Mouse (Mus musculus): ENCODE data around the gene Tpbg. TPM values are rescaled to one million over a fixed set of nuclear protein-coding genes. Genes with fewer than 3 reads are reported as not detected.

The Tpbg gene
- polyA plus RNA-seq, 1 experiment, result 2.1 TPM

GRCm38 (mm10) chr9:85835521-85836425 lies 6.4 kb upstream of the Tpbg start:
- 89% methylated on average over 17 of the region's 17 CpGs for WGBS
- TF ChIP-seq CTCF (IDR thresholded peaks at IDR 0.05; ENCODE audit: borderline replicate concordance, control insufficient read depth, extremely low read depth, insufficient read depth, low read length, poor library complexity) (no peak), POLR2A (IDR thresholded peaks at IDR 0.05; ENCODE audit: control insufficient read depth, extremely low read depth, insufficient read depth, low read length, poor library complexity) (no peak)
- Histone ChIP-seq H3K36me3 (ENCODE audit: control insufficient read depth, insufficient read depth, low read length) (no peaks in the 10 kb centered on the region), H3K27me3 (ENCODE audit: control insufficient read depth, insufficient read depth, low read length) (no peaks in the 10 kb centered on the region), H3K4me1 (replicated peaks; ENCODE audit: control insufficient read depth, insufficient read depth, low read length) (no peaks in the 10 kb centered on the region), H3K4me3 (ENCODE audit: control insufficient read depth, insufficient read depth, low read length) (no peak overlapping the region), H3K27ac (ENCODE audit: control insufficient read depth, insufficient read depth, low read length) (no peak overlapping the region)
- DNase-seq, result no peak

GRCm38 (mm10) chr9:85839626-85840025 lies 2.6 kb upstream of the Tpbg start:
- Histone ChIP-seq H3K27ac (ENCODE audit: control insufficient read depth, insufficient read depth, low read length) (no peak overlapping the region), H3K4me1 (replicated peaks; ENCODE audit: control insufficient read depth, insufficient read depth, low read length) (no peaks in the 10 kb centered on the region), H3K27me3 (ENCODE audit: control insufficient read depth, insufficient read depth, low read length) (no peaks in the 10 kb centered on the region; the same call in 1 of the 2 replicates), H3K36me3 (ENCODE audit: control insufficient read depth, insufficient read depth, low read length) (no peaks in the 10 kb centered on the region), H3K4me3 (ENCODE audit: control insufficient read depth, insufficient read depth, low read length) (no peak overlapping the region)
- TF ChIP-seq POLR2A (IDR thresholded peaks at IDR 0.05; ENCODE audit: control insufficient read depth, extremely low read depth, insufficient read depth, low read length, poor library complexity) (no peak), CTCF (IDR thresholded peaks at IDR 0.05; ENCODE audit: borderline replicate concordance, control insufficient read depth, extremely low read depth, insufficient read depth, low read length, poor library complexity) (no peak)
- DNase-seq, result no peak
- WGBS, result 83% methylated on average over 3 of the region's 3 CpGs

- Histone ChIP-seq H3K27me3 (ENCODE audit: control insufficient read depth, insufficient read depth, low read length) (no peaks in the 10 kb centered on the region; the same call in 1 of the 2 replicates), H3K27ac (ENCODE audit: control insufficient read depth, insufficient read depth, low read length) (no peak overlapping the region), H3K36me3 (ENCODE audit: control insufficient read depth, insufficient read depth, low read length) (no peaks in the 10 kb centered on the region), H3K4me1 (replicated peaks; ENCODE audit: control insufficient read depth, insufficient read depth, low read length) (no peaks in the 10 kb centered on the region), H3K4me3 (ENCODE audit: control insufficient read depth, insufficient read depth, low read length) (no peak overlapping the region)
- TF ChIP-seq CTCF (IDR thresholded peaks at IDR 0.05; ENCODE audit: borderline replicate concordance, control insufficient read depth, extremely low read depth, insufficient read depth, low read length, poor library complexity), result no peak
- TF ChIP-seq POLR2A (IDR thresholded peaks at IDR 0.05; ENCODE audit: control insufficient read depth, extremely low read depth, insufficient read depth, low read length, poor library complexity), result no peak
- 9% methylated on average over 16 of the region's 16 CpGs for WGBS
- DNase-seq, result no peak
Observed at GRCm38 (mm10) chr9:85841891-85842290, 289 bp upstream of the Tpbg start.

GRCm38 (mm10) chr9:85843031-85843890 lies 1.1 kb downstream of the Tpbg start:
- peak overlapping the region; percentile 17 for H3K4me3 ChIP-seq (ENCODE audit: control insufficient read depth, insufficient read depth, low read length)
- 2% methylated on average over 60 of the region's 65 CpGs for WGBS
- H3K36me3 ChIP-seq (ENCODE audit: control insufficient read depth, insufficient read depth, low read length), result no peaks in the 10 kb centered on the region
- DNase-seq, result peak; percentile 4
- H3K27ac ChIP-seq (ENCODE audit: control insufficient read depth, insufficient read depth, low read length), result no peak overlapping the region
- H3K4me1 ChIP-seq (replicated peaks; ENCODE audit: control insufficient read depth, insufficient read depth, low read length), result no peaks in the 10 kb centered on the region
- no peak for TF ChIP-seq CTCF (IDR thresholded peaks at IDR 0.05; ENCODE audit: borderline replicate concordance, control insufficient read depth, extremely low read depth, insufficient read depth, low read length, poor library complexity)
- TF ChIP-seq POLR2A (IDR thresholded peaks at IDR 0.05; ENCODE audit: control insufficient read depth, extremely low read depth, insufficient read depth, low read length, poor library complexity), result no peak
- H3K27me3 ChIP-seq (ENCODE audit: control insufficient read depth, insufficient read depth, low read length), result no peaks in the 10 kb centered on the region; the same call in 1 of the 2 replicates

- Histone ChIP-seq H3K4me1 (replicated peaks; ENCODE audit: control insufficient read depth, insufficient read depth, low read length) (no peaks in the 10 kb centered on the region), H3K27ac (ENCODE audit: control insufficient read depth, insufficient read depth, low read length) (no peak overlapping the region), H3K27me3 (ENCODE audit: control insufficient read depth, insufficient read depth, low read length) (no peaks in the 10 kb centered on the region; the same call in 1 of the 2 replicates), H3K4me3 (ENCODE audit: control insufficient read depth, insufficient read depth, low read length) (peak overlapping the region; percentile 17), H3K36me3 (ENCODE audit: control insufficient read depth, insufficient read depth, low read length) (no peaks in the 10 kb centered on the region)
- WGBS, result 4% methylated on average over 78 of the region's 80 CpGs
- TF ChIP-seq CTCF (IDR thresholded peaks at IDR 0.05; ENCODE audit: borderline replicate concordance, control insufficient read depth, extremely low read depth, insufficient read depth, low read length, poor library complexity), result no peak
- no peak for TF ChIP-seq POLR2A (IDR thresholded peaks at IDR 0.05; ENCODE audit: control insufficient read depth, extremely low read depth, insufficient read depth, low read length, poor library complexity)
- DNase-seq, result no peak
Observed at GRCm38 (mm10) chr9:85843891-85844646, 1.9 kb downstream of the Tpbg start.

GRCm38 (mm10) chr9:85844647-85844983 lies 2.4 kb downstream of the Tpbg start:
- H3K4me3 ChIP-seq (ENCODE audit: control insufficient read depth, insufficient read depth, low read length), result no peak overlapping the region
- no peaks in the 10 kb centered on the region; the same call in 1 of the 2 replicates for H3K27me3 ChIP-seq (ENCODE audit: control insufficient read depth, insufficient read depth, low read length)
- no peak overlapping the region for H3K27ac ChIP-seq (ENCODE audit: control insufficient read depth, insufficient read depth, low read length)
- WGBS, result 84% methylated on average over 9 of the region's 9 CpGs
- H3K36me3 ChIP-seq (ENCODE audit: control insufficient read depth, insufficient read depth, low read length), result no peaks in the 10 kb centered on the region
- H3K4me1 ChIP-seq (replicated peaks; ENCODE audit: control insufficient read depth, insufficient read depth, low read length), result no peaks in the 10 kb centered on the region
- TF ChIP-seq POLR2A (IDR thresholded peaks at IDR 0.05; ENCODE audit: control insufficient read depth, extremely low read depth, insufficient read depth, low read length, poor library complexity) (no peak), CTCF (IDR thresholded peaks at IDR 0.05; ENCODE audit: borderline replicate concordance, control insufficient read depth, extremely low read depth, insufficient read depth, low read length, poor library complexity) (no peak)
- no peak for DNase-seq

All from thymus, adult 2 months (tissue).